Mouse (Mus musculus) kidney, adult 2 months (tissue): ENCODE results near the gene Gpr19. TPM values are rescaled to one million over a fixed set of nuclear protein-coding genes. Genes with fewer than 3 reads are reported as not detected.

Experiments used
- DNase-seq: peaks from one replicate; pipeline ENCODE4 v3.0.0; 2021
- H3K27ac ChIP-seq: fragments of 200-500 bp; 2 replicates; pipeline ENCODE4 v1.5.1; 2012; ENCODE audit warnings: low read depth, low read length, control low read depth, inconsistent platforms; ENCODE audit not compliant: insufficient read depth
- H3K27me3 ChIP-seq: fragments of 200-500 bp; replicated peaks from 2 replicates; pipeline ENCODE4 v1.6.1; 2012; ENCODE audit warnings: mild to moderate bottlenecking, moderate library complexity, low read length, inconsistent platforms; ENCODE audit not compliant: control insufficient read depth, insufficient read depth
- H3K36me3 ChIP-seq: fragments of 200-500 bp; 2 replicates; pipeline ENCODE4 v1.6.1; 2012; ENCODE audit warnings: mild to moderate bottlenecking, moderate library complexity, low read length, inconsistent platforms; ENCODE audit not compliant: control insufficient read depth, insufficient read depth
- H3K4me1 ChIP-seq: fragments of 200-500 bp; 2 replicates; pipeline ENCODE4 v1.6.1; 2011; ENCODE audit warnings: low read length; ENCODE audit not compliant: control insufficient read depth, insufficient read depth
- H3K4me3 ChIP-seq: fragments of 200-500 bp; 2 replicates; pipeline ENCODE4 v1.5.1; 2011; ENCODE audit warnings: mild to moderate bottlenecking, low read depth, low read length, control low read depth; ENCODE audit not compliant: insufficient read depth
- CTCF ChIP-seq: fragments of 200-500 bp; conservative IDR thresholded peaks from 2 replicates; pipeline ENCODE4 v1.5.1; 2011; ENCODE audit warnings: low read depth, mild to moderate bottlenecking, control low read depth, low read length, moderate library complexity, mixed read lengths; ENCODE audit not compliant: insufficient read depth, insufficient read length
- POLR2A ChIP-seq: fragments of 200-500 bp; IDR thresholded peaks from one replicate; pipeline ENCODE4 v1.6.1; 2011; ENCODE audit warnings: low read depth, low read length, control low read depth
- WGBS: fragments of 180-500 bp; shearing (Covaris S2); methylation state at CpG from one replicate; pipeline ENCODE4 v1.1.7; 2018; 5-methylcytosine and 5-hydroxymethylcytosine counted together
- polyA plus RNA-seq: library from polyadenylated mRNA; depleted of rRNA; stranded (reverse); fragments of >200 nt; gene quantifications from 2 replicates; pipeline ENCODE4 v1.2.3, GENCODE M21; 2012

The Gpr19 gene
- polyA plus RNA-seq, 1 experiment: 6.4 TPM

GRCm38 (mm10) chr6:134861386-134861785 is 37.0 kb downstream of the Gpr19 start:
- peaks cover 10% of the 10 kb centered on the region; the same call in 1 of the 2 replicates for H3K4me1 ChIP-seq
- 89% methylated on average over 12 of the region's 12 CpGs for WGBS
- H3K27ac ChIP-seq: no peak overlapping the region
- H3K4me3 ChIP-seq: no peak overlapping the region
- H3K27me3 ChIP-seq: no peaks in the 10 kb centered on the region
- H3K36me3 ChIP-seq: no peaks in the 10 kb centered on the region
- TF ChIP-seq CTCF: no peak
- TF ChIP-seq POLR2A: no peak
- no peak for DNase-seq

DNA sequence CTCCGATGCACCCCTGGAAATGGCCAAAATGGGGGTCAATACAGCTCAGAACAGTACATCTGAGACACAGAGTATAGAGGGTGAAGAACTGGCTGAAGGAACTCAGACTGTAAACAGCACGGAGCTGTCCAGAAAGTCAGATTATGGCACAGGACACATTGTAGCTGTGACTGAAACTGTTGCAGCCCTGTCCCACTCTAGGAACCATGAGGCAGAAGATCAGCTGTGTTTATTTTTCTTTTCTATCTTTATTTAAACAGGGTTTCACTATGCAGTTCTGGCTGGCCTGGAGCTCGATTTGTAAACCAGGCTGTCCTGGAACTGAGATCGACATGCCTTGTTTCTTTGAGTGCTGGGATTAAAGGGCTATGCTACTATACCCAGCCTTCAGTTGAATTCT is 38.1 kb downstream of the Gpr19 start:
- Histone ChIP-seq H3K4me1 (peaks cover 10% of the 10 kb centered on the region; the same call in 1 of the 2 replicates), H3K27me3 (no peaks in the 10 kb centered on the region), H3K36me3 (no peaks in the 10 kb centered on the region), H3K4me3 (no peak overlapping the region), H3K27ac (no peak overlapping the region)
- TF ChIP-seq POLR2A (no peak), CTCF (no peak)
- 69% methylated on average over 4 of the region's 4 CpGs for WGBS
- DNase-seq: no peak

DNA sequence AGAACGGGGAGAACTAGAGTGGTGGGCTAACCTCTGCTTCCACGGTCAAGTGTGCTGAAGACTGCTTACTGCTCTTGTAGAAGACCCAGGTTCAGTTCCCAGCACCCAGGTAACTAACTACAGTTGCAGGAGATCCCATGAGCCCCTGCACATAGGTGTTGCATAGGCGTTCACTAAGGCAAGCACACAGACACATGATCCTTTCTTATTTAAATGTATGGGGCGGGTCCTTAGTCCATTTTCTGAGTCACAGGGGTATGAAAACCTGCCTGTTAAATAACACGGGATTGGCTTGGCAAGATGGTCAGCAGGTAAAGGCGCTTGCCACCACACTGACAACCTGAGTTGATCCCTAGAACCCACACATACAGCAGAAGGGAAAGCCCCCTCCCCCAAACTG is 39.4 kb downstream of the Gpr19 start:
- Histone ChIP-seq H3K27me3 (no peaks in the 10 kb centered on the region), H3K4me1 (peaks cover 10% of the 10 kb centered on the region; the same call in 1 of the 2 replicates), H3K27ac (no peak overlapping the region), H3K4me3 (no peak overlapping the region), H3K36me3 (no peaks in the 10 kb centered on the region)
- WGBS: 94% methylated on average over 6 of the region's 6 CpGs
- DNase-seq: no peak
- no peak for TF ChIP-seq POLR2A
- TF ChIP-seq CTCF: no peak

- H3K4me1 ChIP-seq: peaks cover 10% of the 10 kb centered on the region; the same call in 1 of the 2 replicates
- H3K4me3 ChIP-seq: no peak overlapping the region
- no peak for TF ChIP-seq CTCF
- no peak for TF ChIP-seq POLR2A
- WGBS: 65% methylated on average over 16 of the region's 16 CpGs
- H3K27ac ChIP-seq: no peak overlapping the region
- no peaks in the 10 kb centered on the region for H3K27me3 ChIP-seq
- no peaks in the 10 kb centered on the region; the same call in 1 of the 2 replicates for H3K36me3 ChIP-seq
- DNase-seq: peak; percentile 78
Measured at GRCm38 (mm10) chr6:134855926-134856325, 42.5 kb downstream of the Gpr19 start.

DNA sequence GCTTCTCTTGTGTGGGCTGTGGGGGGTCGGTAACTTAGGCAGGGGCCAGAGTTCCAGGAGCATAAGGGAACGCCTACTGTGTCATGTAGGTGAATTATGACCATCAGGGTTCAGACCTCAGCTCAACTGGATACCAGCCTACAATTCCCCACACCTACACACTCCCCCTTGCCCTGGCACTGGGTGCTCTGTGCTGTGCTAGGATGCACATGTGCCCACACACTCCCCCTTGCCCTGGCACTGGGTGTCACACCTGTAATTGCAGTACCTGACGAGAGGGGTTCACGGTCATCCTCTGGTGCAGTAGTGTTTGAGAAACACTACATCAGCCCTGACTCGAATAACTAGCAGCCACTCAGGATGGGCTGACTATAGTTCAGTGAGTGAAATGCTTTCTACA is 43.6 kb downstream of the Gpr19 start:
- Histone ChIP-seq H3K4me1 (peaks cover 10% of the 10 kb centered on the region; the same call in 1 of the 2 replicates), H3K27ac (no peak overlapping the region), H3K27me3 (no peaks in the 10 kb centered on the region), H3K4me3 (no peak overlapping the region), H3K36me3 (no peaks in the 10 kb centered on the region; the same call in 1 of the 2 replicates)
- no peak for DNase-seq
- WGBS: 73% methylated on average over 5 of the region's 5 CpGs
- TF ChIP-seq CTCF: no peak
- TF ChIP-seq POLR2A: no peak

DNA sequence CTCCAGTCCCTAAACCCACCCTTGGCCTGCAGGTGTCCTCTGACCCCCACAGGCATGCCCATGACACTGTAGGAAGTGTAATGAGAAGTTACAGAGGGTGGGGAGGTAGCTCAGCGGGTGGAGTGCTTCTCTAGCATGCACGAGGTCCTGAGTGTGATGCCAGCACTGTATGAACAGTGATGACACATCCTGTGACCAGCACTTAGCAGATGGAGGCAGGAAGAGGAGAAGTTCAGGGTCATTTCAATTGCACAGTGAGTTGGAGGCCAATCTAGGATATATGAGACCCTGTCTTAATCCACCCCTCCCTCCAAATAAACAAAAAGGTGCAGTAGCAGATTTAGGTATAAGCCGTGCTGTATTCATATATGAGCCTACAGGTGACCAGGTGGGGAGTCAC is 48.4 kb downstream of the Gpr19 start:
- H3K4me3 ChIP-seq: no peak overlapping the region
- 74% methylated on average over 3 of the region's 3 CpGs for WGBS
- H3K36me3 ChIP-seq: no peaks in the 10 kb centered on the region; the same call in 1 of the 2 replicates
- no peaks in the 10 kb centered on the region for H3K27me3 ChIP-seq
- no peaks in the 10 kb centered on the region for H3K4me1 ChIP-seq
- TF ChIP-seq CTCF (no peak), POLR2A (no peak)
- DNase-seq: no peak
- no peak overlapping the region for H3K27ac ChIP-seq

DNA sequence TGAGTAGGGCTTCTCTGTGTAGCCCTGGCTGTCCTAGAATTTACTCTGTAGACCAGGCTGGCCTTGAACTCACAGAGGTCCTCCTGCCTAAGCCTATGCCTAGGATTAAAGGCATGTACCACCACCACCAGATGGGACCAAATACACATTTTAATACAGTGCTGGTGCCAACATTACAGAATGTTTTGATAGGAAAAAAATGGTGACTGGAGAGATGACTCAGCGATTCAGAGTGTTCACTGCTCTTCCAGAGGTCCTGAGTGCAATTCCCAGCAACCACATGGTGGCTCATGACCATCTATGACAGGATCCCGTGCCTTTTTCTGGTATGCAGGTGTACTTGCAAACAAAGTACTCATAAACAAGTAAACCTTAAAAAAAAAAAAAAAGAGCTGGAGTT is 48.9 kb downstream of the Gpr19 start:
- Histone ChIP-seq H3K4me3 (no peak overlapping the region), H3K27me3 (no peaks in the 10 kb centered on the region), H3K36me3 (no peaks in the 10 kb centered on the region; the same call in 1 of the 2 replicates), H3K4me1 (no peaks in the 10 kb centered on the region), H3K27ac (no peak overlapping the region)
- DNase-seq: no peak
- TF ChIP-seq CTCF: no peak
- TF ChIP-seq POLR2A: no peak
- 78% methylated on average over 2 of the region's 2 CpGs for WGBS

- TF ChIP-seq POLR2A (no peak), CTCF (peak; percentile 42)
- H3K27me3 ChIP-seq: no peaks in the 10 kb centered on the region
- DNase-seq: peak; percentile 65
- no peaks in the 10 kb centered on the region; the same call in 1 of the 2 replicates for H3K36me3 ChIP-seq
- no peak overlapping the region for H3K4me3 ChIP-seq
- no peak overlapping the region for H3K27ac ChIP-seq
- H3K4me1 ChIP-seq: no peaks in the 10 kb centered on the region
- WGBS: 84% methylated on average over 5 of the region's 5 CpGs
Measured at GRCm38 (mm10) chr6:134848197-134848890, 50.0 kb downstream of the Gpr19 start.
